Mouse (Mus musculus) gastrocnemius, postnatal 25 days (tissue): ENCODE results near the gene Gm20807. TPM values are rescaled to one million over a fixed set of nuclear protein-coding genes. Genes with fewer than 3 reads are reported as not detected.
"Not testable (repeated sequence)": the region's sequence is repeated elsewhere in the genome, so short reads cannot be mapped to it uniquely, and the experiment has no call there.

Experiments
- DNase-seq: peaks from one replicate; pipeline ENCODE4 v3.0.0; 2022
- long read RNA-seq, 2 experiments: library from polyadenylated mRNA; stranded (forward); transcript quantifications; one replicate each; pipeline ENCODE4 v2.0.0; 2021
- total RNA-seq, 2 experiments: library from RNA; stranded (reverse); gene quantifications; 1 replicate in 1 of 2; 2 replicates in 1 of 2; pipeline ENCODE4 v1.2.3; 2021

The Gm20807 gene
- not detected for total RNA-seq
- long read RNA-seq, experiment 1 = 0 reads
- long read RNA-seq, experiment 2 = 0 reads

DNA sequence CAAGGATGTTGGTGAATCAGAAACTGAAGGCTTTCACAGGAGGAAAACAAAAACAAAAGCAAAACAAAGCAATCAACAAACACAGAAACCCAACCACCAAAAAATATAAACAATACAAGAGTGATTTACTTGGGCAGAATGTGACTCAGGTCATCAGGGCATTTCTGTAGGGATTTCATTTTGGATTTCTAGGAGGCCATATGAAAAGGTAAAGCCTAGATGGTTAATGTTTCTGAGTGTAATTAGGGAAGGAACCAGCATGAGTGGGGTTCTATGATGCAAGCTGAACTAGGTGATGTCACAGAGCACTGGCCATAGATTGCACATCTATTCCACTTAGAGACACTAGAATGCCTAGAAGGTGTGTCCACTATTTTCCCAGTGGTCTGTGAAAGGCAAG, at the start of gene Gm20807:
Gene Gm20807 (plus strand): TSS at position 301 of the 400 bp plus-strand sequence.
- DNase-seq = not testable (repeated sequence)

Other genes starting within 250 kb of the Gm20807 start
- not detected for gene Gm21891, start 90.6 kb downstream of the Gm20807 start, total RNA-seq
- not detected for gene Gm21425, start 119.1 kb downstream of the Gm20807 start, total RNA-seq
- gene Gm21828, start 181.0 kb downstream of the Gm20807 start, total RNA-seq = not detected
- not detected for gene Gm21440, start 209.5 kb downstream of the Gm20807 start, total RNA-seq
- not detected for gene Gm21454, start 209.6 kb downstream of the Gm20807 start, total RNA-seq